Mouse (Mus musculus) T-helper 1 cell (primary cell): Measurements from ENCODE around the gene Zfp791.
"Not testable (repeated sequence)": the region's sequence is repeated elsewhere in the genome, so short reads cannot be mapped to it uniquely, and the experiment has no call there.

Source experiments
- in situ Hi-C: fragments of 300-600 bp; cut with MboI, MseI; formaldehyde crosslinking; loops from one replicate; pipeline ENCODE4 v1.15.1; 2025; ENCODE audit warnings: high pct_unique_total_duplicates

Gene Zfp791

GRCm38 (mm10) chr8:85122995-85123394 is at the start of gene Zfp791:
TSS of gene Zfp791 (minus strand) at chr8:85123095.
- in situ Hi-C loops, result no loop called here

DNA sequence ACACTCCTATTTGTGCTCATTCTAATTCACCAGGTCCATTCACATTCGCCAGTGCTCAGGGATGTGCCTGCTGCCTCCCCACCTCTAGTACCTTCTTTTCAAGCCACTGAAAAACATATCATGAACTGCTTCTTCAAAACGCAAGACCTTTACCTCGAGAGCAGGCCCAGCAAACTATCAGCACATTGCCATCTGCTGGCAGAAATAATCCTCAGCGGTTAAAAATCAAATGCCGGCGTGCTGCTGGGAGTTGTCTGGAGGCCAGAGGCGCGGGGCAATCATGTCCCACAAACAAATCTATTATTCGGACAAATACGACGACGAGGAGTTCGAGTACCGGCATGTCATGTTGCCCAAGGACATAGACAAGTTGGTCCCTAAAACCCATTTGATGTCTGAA is 48.4 kb upstream of the Zfp791 start:
- in situ Hi-C loops, result no loop called here

GRCm38 (mm10) chr8:85151624-85152023 is 28.7 kb upstream of the Zfp791 start, which contains the start of gene Cks1brt:
TSS of gene Cks1brt (plus strand) at chr8:85151924.
- in situ Hi-C loops, result no loop called here

GRCm38 (mm10) chr8:85142516-85142915 is 19.6 kb upstream of the Zfp791 start:
- in situ Hi-C loops, result no loop called here

GRCm38 (mm10) chr8:85135690-85136089 is 12.8 kb upstream of the Zfp791 start:
- in situ Hi-C loops, result not testable (repeated sequence)

DNA sequence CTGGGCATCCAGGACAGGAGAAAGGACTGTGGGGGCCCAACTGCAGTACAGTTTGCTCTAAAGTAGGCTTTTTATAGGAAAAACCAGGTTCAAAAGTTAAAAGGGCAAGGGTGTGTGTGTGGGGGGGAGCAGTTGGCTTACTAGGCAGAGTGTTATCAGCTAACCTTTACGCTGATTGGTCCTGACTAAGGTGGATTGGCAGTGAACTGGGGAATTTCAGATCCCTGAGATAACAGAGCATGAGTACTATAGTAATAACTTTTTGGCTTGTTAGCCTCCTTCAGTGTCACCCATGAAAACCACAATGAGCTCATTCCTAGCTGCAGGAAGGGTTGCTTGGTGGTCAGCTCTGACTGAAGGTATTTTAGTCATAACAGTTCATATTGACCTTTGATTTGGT is 9.4 kb upstream of the Zfp791 start:
- in situ Hi-C loops, result no loop called here

DNA sequence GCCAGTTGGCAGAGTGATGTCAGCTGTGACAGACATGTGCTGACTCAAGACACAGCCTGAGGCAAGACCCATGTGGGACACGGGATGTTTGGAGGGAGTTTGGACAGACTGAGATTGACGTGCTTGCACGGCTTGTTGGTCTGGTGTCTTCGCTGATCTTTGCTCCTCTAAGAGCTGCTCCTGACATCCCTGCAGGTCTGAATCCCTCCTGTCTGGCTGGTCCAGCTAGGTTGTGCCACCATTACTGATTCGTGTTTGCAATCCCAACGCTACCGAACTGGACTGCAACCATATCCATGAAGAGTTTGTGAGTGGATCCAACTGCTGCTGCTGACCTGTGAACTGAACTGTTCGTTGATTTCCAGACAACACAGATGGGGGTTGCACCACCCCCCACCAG is 796 bp upstream of the Zfp791 start:
- in situ Hi-C loops, result no loop called here

GRCm38 (mm10) chr8:85120251-85120650 is 2.6 kb downstream of the Zfp791 start:
- in situ Hi-C loops, result not testable (repeated sequence)

DNA sequence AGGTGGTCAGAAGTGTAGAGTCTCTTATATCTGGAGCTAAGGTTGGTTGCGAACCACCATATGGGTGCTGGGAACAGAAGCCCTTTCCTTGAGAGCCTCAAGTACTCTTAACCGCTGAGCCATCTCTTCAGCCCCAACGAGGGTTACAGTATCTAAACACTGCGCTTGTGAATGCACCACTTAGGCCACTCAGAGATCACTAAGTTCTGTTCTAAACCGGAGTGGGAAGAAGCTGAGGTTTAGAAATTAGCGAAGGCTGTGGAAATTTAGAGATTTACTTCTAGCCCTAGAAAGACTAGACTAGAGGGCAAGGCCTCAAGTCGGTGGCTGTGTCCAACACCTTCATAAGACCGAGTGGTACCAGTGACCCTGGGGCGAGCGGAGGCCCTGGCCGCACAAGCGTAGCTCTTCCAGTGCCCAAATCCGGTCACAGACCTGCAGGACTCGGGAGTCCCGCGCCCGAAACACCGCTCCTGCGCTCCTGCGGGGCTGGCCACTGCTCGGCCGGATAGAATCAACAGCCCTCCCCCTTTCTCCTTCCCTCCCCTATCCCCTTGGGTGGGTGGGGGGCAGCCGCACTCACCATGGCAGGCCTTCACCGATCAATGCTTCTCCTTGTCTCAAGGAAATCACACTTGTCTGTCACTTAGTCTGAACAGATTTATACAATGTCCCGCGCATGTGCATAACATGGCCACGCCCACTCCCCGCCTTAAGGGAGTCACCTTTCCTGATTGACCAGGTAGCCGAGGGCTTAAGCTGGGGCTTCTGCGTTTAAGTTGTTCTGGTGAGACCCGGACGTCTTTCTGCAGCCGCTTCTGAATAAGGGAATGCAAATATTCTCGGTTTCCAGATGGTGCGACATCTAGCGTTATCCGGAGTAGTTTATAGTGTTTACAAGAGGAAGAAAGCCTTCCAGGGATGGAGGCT is 3.6 kb downstream of the Zfp791 start:
- in situ Hi-C loops, result no loop called here

GRCm38 (mm10) chr8:85116984-85117383 is 5.9 kb downstream of the Zfp791 start:
- in situ Hi-C loops, result no loop called here

DNA sequence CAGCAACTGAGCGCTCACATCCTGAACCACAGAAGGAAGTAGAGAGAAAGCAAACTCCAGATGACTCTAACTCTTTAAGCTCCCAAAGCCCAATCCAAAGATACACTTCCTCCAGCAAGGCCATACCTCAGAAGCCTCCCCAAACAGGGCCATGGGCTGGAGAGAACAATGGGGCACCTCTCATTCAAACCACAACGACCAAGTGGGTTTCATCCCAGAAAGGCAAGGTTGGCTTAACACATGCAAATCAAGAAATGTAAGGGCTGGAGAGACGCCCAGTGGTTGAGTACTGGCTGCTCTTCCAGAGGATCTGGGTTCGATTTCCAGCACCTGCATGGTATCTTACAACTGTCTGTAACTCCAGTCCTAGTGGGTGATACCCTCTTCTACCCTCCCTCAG is 7.4 kb downstream of the Zfp791 start:
- in situ Hi-C loops, result no loop called here

GRCm38 (mm10) chr8:85113241-85113640 is 9.7 kb downstream of the Zfp791 start:
- in situ Hi-C loops, result no loop called here

GRCm38 (mm10) chr8:85100076-85100665 is 22.7 kb downstream of the Zfp791 start:
- in situ Hi-C loops, result no loop called here

- in situ Hi-C loops, result no loop called here
Measured at GRCm38 (mm10) chr8:85096850-85097249, 26.0 kb downstream of the Zfp791 start.

DNA sequence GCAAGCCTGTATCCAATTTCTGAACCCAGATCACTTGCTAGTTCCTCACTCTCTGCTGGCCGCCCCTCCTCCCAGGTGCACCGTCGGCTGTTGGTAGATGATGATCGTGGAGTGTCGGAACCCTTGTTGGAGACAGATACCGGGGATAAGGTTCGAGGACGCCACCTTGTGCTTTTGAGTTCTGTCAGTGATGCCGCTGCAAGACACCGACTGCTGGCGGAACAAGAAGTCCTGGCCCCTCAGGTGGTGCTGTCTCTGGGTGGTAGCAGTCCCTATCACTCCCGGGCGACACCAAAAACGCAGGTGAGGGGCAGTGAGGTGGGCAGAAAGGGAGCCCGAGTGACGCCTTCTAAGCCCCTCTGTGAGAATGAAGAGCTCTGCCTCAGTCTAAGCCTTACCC is 26.7 kb downstream of the Zfp791 start:
- in situ Hi-C loops, result no loop called here

DNA sequence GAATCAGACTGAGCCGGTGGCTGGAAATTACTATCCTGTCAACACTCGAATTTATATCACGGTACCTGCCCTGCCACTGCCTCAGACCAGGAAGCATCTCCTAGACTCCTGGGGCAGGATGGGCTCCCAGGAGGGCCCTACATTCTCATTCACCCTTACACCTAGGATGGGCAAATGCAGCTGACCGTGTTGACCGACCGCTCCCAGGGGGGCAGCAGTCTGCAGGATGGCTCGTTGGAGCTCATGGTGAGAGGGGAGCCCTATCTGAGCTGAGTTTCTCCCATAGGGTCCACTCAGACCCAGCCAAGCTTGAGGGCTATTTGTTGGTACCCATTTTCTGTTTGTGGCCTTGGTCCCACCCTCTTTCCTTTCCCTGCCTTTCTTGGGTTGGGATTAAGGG is 27.3 kb downstream of the Zfp791 start:
- in situ Hi-C loops, result no loop called here

- in situ Hi-C loops, result no loop called here
Measured at GRCm38 (mm10) chr8:85095051-85095450, 27.8 kb downstream of the Zfp791 start.

- in situ Hi-C loops, result no loop called here
Measured at GRCm38 (mm10) chr8:85091526-85092090, 31.3 kb downstream of the Zfp791 start.

DNA sequence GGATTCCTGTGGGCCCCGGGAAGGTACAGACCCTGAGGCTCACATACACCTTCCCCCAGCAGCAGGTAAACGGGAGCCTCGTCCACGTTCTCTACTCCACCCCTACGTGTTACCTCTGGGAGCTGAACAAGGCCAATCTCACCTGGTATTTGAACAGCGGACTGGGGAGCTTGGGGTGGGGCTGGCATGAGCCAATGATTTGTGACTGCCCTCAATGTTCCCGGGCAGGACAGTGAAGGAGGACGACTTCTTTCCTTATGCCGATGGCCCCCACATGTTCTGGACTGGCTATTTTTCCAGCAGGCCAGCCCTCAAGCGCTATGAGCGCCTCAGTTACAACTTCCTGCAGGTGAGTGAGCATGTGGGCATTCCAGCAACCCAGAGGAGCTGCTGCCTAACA is 32.0 kb downstream of the Zfp791 start:
- in situ Hi-C loops, result no loop called here

GRCm38 (mm10) chr8:85088771-85089170 is 34.1 kb downstream of the Zfp791 start:
- in situ Hi-C loops, result no loop called here

DNA sequence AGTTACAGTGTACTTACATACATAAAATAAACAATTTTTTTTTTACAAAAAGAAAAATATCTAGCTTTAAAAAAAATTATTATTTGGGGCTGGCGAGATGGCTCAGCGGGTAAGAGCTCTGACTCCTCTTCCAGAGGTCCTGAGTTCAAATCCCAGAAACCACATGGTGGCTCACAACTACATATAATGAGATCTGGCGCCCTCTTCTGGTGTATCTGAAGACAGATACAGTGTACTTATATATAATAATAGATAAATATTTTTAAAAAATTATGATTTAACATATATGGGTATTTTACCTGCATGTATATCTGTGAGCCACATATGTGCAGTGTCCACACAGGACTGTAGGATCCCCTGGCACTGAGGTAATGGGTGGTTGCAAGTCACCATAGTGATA is 36.7 kb downstream of the Zfp791 start:
- in situ Hi-C loops, result no loop called here

DNA sequence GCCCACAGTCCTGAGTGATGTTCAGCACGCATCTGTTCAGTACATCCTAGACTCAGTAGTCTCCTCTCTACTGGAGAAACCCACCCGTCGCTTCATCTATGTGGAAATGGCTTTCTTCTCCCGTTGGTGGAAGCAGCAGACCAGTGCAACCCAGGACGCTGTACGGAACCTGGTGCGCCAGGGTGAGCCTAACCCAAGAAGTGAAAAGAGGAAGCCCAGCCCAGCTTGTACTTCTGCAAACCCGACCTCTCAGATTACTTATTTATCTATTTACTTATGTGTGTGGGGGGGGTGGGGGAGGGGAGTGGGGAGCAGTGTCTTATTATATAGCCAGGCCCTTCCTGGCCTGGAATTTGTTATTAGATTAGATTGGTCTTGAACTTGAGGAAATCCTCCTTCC is 38.3 kb downstream of the Zfp791 start:
- in situ Hi-C loops, result no loop called here
